Mouse (Mus musculus): Measurements from ENCODE around the gene Fam133b. TPM values are rescaled to one million over a fixed set of nuclear protein-coding genes. Genes with fewer than 3 reads are reported as not detected.
"Not testable (repeated sequence)": the region's sequence is repeated elsewhere in the genome, so short reads cannot be mapped to it uniquely, and the experiment has no call there.

Fam133b gene
- total RNA-seq, 2 experiments from 2014 or later: 44.0 to 47.3 TPM

GRCm38 (mm10) chr5:3595693-3596398, 52.2 kb downstream of the Fam133b start, which contains the start of gene Pex1:
Gene Pex1, plus strand, starts transcription at chr5:3596066.
- peak within 1 kb of the TSS; percentile 97 for H3K27ac ChIP-seq
- no peak for TF ChIP-seq CTCF (conservative IDR thresholded peaks at IDR 0.05)

DNA sequence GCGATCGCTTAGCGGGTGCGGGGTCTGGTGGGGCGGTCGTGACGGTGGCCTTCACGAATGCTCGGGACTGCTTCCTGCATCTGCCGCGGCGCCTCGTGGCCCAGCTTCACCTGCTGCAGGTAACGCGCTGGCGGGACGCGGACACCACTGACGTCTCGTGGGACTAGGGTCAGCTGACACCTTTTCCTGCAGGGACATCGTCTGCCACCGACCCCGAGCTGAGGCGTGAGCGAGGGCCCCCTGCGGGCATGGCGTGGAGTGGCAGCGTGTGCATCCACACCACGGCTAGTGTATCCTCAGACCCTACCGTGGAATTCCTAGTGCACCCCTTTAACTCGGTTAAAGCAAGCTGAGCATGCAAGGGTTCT, 52.8 kb downstream of the Fam133b start, which contains the start of gene Rbm48:
Gene Rbm48, minus strand, starts transcription at position 187 of the 368 bp plus-strand sequence.
- Histone ChIP-seq H3K27ac (peak within 1 kb of the TSS; percentile 97), H3K4me3 (peak within 1 kb of the TSS; percentile 99)
- DNase-seq (ENCODE audit: low spot score in 2 of 2): peak; percentile 82 to 85
- peak; percentile 78 for TF ChIP-seq CTCF (conservative IDR thresholded peaks at IDR 0.05)

More at GRCm38 (mm10) chr5:3595693-3596398, 52.2 kb downstream of the Fam133b start, which contains the start of gene Pex1:
- peak within 1 kb of the TSS; percentile 99 for H3K4me3 ChIP-seq
- peak; percentile 96 to 97 for DNase-seq (ENCODE audit: low spot score in 2 of 2)

DNA sequence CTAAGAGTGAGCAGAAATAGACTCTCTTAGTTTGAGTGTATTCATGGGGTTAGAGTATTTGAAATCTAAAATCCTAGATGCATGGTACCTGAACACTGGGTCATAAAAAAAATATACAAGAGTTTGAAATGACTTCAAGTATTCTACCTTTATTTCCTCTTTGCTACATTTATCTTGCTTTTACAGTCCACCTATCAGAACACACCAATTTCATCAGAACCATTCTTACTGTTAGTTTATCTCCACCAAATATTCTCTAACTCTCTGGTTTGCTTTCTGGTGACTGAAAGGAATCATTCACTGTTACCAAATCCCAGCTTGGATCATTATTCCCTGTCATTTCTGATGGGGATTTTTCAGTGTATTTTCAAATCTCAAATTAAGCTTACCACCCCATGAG, 53.5 kb downstream of the Fam133b start:
- H3K4me3 ChIP-seq: peak overlapping the region; percentile 99
- no peak overlapping the region for H3K27ac ChIP-seq
- DNase-seq (ENCODE audit: low spot score in 2 of 2): no peak
- no peak for TF ChIP-seq CTCF (conservative IDR thresholded peaks at IDR 0.05)

DNA sequence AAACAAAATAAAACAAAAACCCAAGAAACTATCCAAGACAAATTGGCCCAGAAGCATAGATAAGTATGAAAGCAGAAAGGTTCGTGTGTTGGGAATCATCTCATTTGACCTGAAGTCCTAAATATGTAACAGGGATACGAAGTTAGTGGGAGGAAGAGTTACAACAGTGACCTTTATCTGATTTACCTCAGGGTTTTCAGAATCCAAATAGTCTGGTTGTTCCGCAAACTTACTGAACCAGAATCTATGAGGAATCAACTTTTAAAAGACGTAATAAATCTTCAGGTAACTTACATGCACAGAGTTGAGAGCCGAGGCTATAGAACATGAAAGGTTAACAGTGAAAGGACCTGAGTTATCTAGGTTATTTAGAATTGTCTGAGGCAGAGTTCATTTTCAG, 55.1 kb downstream of the Fam133b start:
- no peak for DNase-seq (ENCODE audit: low spot score in 2 of 2)
- H3K27ac ChIP-seq: no peak overlapping the region
- H3K4me3 ChIP-seq: no peak overlapping the region
- TF ChIP-seq CTCF (conservative IDR thresholded peaks at IDR 0.05): no peak

DNA sequence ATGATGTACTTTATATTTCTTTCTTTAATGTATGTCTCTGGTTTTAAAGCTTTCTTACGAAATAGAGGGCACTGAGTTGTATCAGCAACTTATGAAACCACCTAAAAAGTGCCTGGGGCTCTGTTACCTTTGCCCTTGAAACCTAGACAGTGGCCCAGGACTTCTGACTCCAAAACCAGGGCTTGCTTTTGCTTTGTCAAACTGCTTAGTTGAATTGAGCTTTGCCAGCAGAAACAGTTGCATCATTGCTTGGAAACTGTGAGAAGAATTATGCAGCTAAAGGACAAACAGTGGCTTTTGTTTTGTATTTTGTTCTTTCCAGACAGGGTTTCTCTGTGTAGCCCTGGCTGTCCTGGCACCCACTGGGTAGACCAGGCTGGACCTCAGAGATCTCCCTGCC, 56.7 kb downstream of the Fam133b start:
- Histone ChIP-seq H3K4me3 (no peak overlapping the region), H3K27ac (no peak overlapping the region)
- DNase-seq (ENCODE audit: low spot score in 2 of 2): no peak
- TF ChIP-seq CTCF (conservative IDR thresholded peaks at IDR 0.05): no peak

DNA sequence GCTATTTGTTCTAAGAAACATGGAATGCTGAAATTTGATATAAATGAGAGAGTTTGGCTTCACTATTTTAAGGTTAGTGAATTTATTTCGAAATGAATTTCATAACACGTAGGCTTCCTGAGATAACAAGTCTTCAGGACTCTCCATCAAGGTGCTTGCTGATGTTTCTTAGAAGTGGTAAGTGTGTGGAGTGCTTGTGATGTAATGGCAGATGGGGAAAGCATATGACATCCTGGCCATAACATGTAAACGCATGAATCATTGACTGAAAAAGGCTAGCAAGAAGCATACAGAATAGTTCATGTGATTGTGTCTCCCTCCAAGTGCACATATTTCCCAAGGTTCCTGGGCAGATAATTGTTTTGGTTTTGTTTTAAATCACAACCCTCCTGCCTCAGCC, 57.2 kb downstream of the Fam133b start:
- no peak overlapping the region for H3K4me3 ChIP-seq
- no peak for TF ChIP-seq CTCF (conservative IDR thresholded peaks at IDR 0.05)
- H3K27ac ChIP-seq: no peak overlapping the region
- no peak for DNase-seq (ENCODE audit: low spot score in 2 of 2)

DNA sequence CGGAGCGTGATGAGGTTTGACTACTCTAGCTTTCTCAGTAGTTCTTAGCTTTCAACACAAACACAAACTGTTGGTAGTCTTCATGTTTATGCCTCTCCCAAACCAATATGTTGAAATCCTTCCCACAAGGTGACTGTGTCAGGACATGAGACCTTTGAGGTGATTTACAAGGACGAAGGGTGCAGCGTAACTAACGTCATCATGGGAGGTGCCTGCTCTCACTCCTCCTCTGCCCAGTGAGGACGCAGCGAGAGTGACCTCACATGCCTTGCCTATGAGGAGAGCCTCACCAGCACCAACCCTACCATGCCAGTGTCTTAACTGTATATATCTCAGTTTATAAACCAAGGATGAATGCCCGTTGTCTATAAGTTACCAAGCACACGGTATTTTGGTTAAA, 63.5 kb downstream of the Fam133b start:
- no peak for TF ChIP-seq CTCF (conservative IDR thresholded peaks at IDR 0.05)
- no peak for DNase-seq (ENCODE audit: low spot score in 2 of 2)
- H3K4me3 ChIP-seq: no peak overlapping the region
- no peak overlapping the region for H3K27ac ChIP-seq

DNA sequence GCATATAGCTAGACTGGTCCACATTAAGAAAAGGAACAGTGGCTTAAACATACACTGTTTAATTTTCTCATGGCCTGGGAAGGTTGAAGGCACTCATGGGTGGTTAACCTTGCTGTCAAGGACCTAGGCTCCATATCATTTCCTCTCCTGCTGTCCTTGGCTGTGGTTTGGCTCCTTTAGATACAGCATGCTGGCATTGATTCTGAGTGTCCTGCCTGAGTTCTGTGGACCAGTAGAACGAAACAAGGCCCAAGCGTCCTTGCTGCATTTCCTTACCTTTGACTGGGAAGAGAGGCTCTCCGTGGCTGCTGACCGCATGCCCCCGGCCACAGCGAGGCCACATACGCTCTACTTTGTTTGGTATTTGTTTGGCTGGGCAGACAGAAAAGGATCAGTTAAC, 65.6 kb downstream of the Fam133b start:
- no peak for TF ChIP-seq CTCF (conservative IDR thresholded peaks at IDR 0.05)
- DNase-seq (ENCODE audit: low spot score in 2 of 2): no peak

DNA sequence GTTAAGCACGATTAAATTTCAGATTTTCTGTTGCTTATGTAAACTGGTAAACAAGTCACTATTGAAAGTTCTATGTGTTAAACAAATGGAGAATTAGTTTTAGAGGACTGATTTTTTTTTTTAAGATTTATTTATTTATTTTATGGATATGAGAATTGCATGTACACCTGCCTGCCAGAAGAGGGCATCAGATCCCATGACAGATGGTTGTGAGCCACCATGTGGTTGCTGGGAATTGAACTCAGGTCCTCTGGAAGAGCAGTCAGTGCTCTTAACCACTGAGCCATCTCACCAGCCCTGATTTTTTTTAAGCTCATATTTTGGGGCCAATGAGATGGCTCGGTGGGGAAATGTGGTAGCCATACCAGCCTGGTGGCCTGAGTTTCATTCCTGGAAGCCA, 68.2 kb downstream of the Fam133b start:
- peak; percentile 54 for TF ChIP-seq CTCF (conservative IDR thresholded peaks at IDR 0.05)
- not testable (repeated sequence) for DNase-seq (ENCODE audit: low spot score in 2 of 2); H3K27ac ChIP-seq; H3K4me3 ChIP-seq

More for the DNA sequence above, 65.6 kb downstream of the Fam133b start:
- Histone ChIP-seq H3K27ac (no peak overlapping the region), H3K4me3 (no peak overlapping the region)

Other genes starting within 250 kb of the Fam133b start
- gene Cdk6, start 202.3 kb upstream of the Fam133b start, total RNA-seq (2021): 1 to 10 TPM; 3.5 to 6.3 TPM
- 1 to 10 TPM; 5.6 to 8.0 TPM for gene 1700109H08Rik, start 27.7 kb downstream of the Fam133b start, total RNA-seq (2021)
- 10 to 100 TPM; 28.4 to 30.7 TPM for gene Pex1, start 52.2 kb downstream of the Fam133b start, total RNA-seq (2021)
- 10 to 100 TPM; 11.2 to 14.1 TPM for gene Rbm48, start 52.8 kb downstream of the Fam133b start, total RNA-seq (2021)
- not detected for gene Tmbim7, start 107.3 kb downstream of the Fam133b start, total RNA-seq (2021)
- 100 to 1,000 TPM; 102 to 108 TPM for gene Gatad1, start 113.4 kb downstream of the Fam133b start, total RNA-seq (2021)

Data from layer of hippocampus, adult 2 months (tissue).